ENCODE assay signal across 27 mouse cellular contexts in the genomic region with DNA sequence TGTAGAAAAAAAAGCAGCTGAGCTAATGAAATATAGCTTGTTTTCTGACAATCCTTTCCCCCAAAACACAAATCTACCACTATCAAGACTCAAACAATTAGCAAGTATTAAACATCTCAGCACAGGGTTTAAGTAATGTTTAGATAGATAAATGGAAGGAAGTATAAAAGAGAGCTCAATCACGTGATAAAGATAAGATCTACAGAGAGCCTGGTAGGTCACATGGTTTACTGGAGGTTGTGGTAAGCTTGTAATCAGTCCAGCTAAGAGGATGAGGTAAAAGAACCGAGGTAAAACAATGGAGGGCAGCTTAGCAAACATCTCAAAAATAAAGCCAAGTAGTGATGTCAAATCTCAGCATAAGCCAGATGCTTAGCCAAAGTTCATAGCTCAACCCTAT. TPM values are rescaled to one million over a fixed set of nuclear protein-coding genes. Genes with fewer than 3 reads are reported as not detected.
DNase-seq lines count a peak whose midpoint lies in the region; ATAC-seq and TF ChIP-seq lines count a peak whose summit lies in the region.
"Had no signal": no experiment of that assay in that cellular context is flagged by ENCODE, and none has a peak within 500 bp of the region (broad histone marks: within the 10 kb centered on the region; RNA-seq: fewer than 3 reads in every experiment).

No protein-coding gene starts in this region.

- peak overlapping the region; percentile 74 for H3K27ac ChIP-seq in heart, adult 2 months
- no peak overlapping the region for H3K27ac ChIP-seq in heart, embryonic 10.5 days
- H3K27ac ChIP-seq in heart, embryonic 16.5 days (ENCODE audit: low read length): peak overlapping the region; percentile 73
- H3K27ac ChIP-seq in lung, embryonic 15.5 days: peak overlapping the region; percentile 51; the same call in 1 of the 2 replicates
- peak overlapping the region; percentile 38 for H3K27ac ChIP-seq in brown adipose tissue, adult 24 weeks (replicated peaks; ENCODE audit: low read depth, low read length)
- no peak overlapping the region for H3K27ac ChIP-seq in forebrain, embryonic 16.5 days (ENCODE audit: low read length)
- H3K27ac ChIP-seq: embryonic facial prominence, embryonic 10.5 days; forebrain, embryonic 15.5 days; hindbrain, embryonic 15.5 days; limb, embryonic 13.5 days; liver, embryonic 13.5 days; midbrain, embryonic 13.5 days had no signal

- intact Hi-C loops in heart, adult 2 months (cut with DNase I): loop anchor here (5.0 kb wide), 1 partner anchor 33 kb away; no protein-coding TSS in a partner anchor

- no peaks in the 10 kb centered on the region for H3K27me3 ChIP-seq in heart, adult 2 months (ENCODE audit: control insufficient read depth, insufficient read depth, low read length)
- no peaks in the 10 kb centered on the region for H3K27me3 ChIP-seq in heart, embryonic 10.5 days (ENCODE audit: insufficient read depth, poor library complexity, severe bottlenecking)
- H3K27me3 ChIP-seq in heart, embryonic 16.5 days (ENCODE audit: control insufficient read depth, insufficient read depth, low read length): no peaks in the 10 kb centered on the region
- no peaks in the 10 kb centered on the region for H3K27me3 ChIP-seq in lung, embryonic 15.5 days
- H3K27me3 ChIP-seq in forebrain, embryonic 16.5 days (replicated peaks; ENCODE audit: control insufficient read depth, insufficient read depth, low read length): no peaks in the 10 kb centered on the region
- H3K27me3 ChIP-seq: forebrain, embryonic 15.5 days; hindbrain, embryonic 15.5 days; limb, embryonic 13.5 days; liver, embryonic 13.5 days; midbrain, embryonic 13.5 days; Patski had no signal

- H3K9ac ChIP-seq in heart, adult 2 months (ENCODE audit: low read depth, low read length): no peak overlapping the region
- no peak overlapping the region for H3K9ac ChIP-seq in heart, embryonic 16.5 days (ENCODE audit: low read length)
- no peak overlapping the region for H3K9ac ChIP-seq in lung, embryonic 15.5 days
- no peak overlapping the region for H3K9ac ChIP-seq in forebrain, embryonic 16.5 days (replicated peaks; ENCODE audit: low read depth, low read length)
- H3K9ac ChIP-seq: forebrain, embryonic 15.5 days; hindbrain, embryonic 15.5 days; limb, embryonic 13.5 days; liver, embryonic 13.5 days; midbrain, embryonic 13.5 days had no signal

- no peaks in the 10 kb centered on the region for H3K9me3 ChIP-seq in heart, embryonic 10.5 days
- H3K9me3 ChIP-seq in heart, embryonic 16.5 days (replicated peaks; ENCODE audit: control insufficient read depth, low read length): no peaks in the 10 kb centered on the region
- no peaks in the 10 kb centered on the region for H3K9me3 ChIP-seq in lung, embryonic 15.5 days
- no peaks in the 10 kb centered on the region for H3K9me3 ChIP-seq in forebrain, embryonic 16.5 days (ENCODE audit: control insufficient read depth, low read length)
- H3K9me3 ChIP-seq: embryonic facial prominence, embryonic 10.5 days; forebrain, embryonic 15.5 days; hindbrain, embryonic 15.5 days; limb, embryonic 13.5 days; liver, embryonic 13.5 days; midbrain, embryonic 13.5 days had no signal

- no peak for TF ChIP-seq CTCF in heart, adult 2 months (IDR thresholded peaks at IDR 0.05)

- no peak overlapping the region for H3K4me3 ChIP-seq in heart, adult 2 months
- H3K4me3 ChIP-seq in heart, embryonic 10.5 days: no peak overlapping the region
- no peak overlapping the region for H3K4me3 ChIP-seq in heart, embryonic 16.5 days (ENCODE audit: low read length)
- H3K4me3 ChIP-seq in lung, embryonic 15.5 days: no peak overlapping the region
- no peak overlapping the region for H3K4me3 ChIP-seq in brown adipose tissue, adult 24 weeks (ENCODE audit: insufficient read depth, low read depth, low read length)
- H3K4me3 ChIP-seq in forebrain, embryonic 16.5 days (replicated peaks; ENCODE audit: low read length): no peak overlapping the region
- H3K4me3 ChIP-seq: embryonic facial prominence, embryonic 10.5 days; forebrain, embryonic 15.5 days; hindbrain, embryonic 15.5 days; limb, embryonic 13.5 days; liver, embryonic 13.5 days; megakaryocyte, embryonic 14.5 days; midbrain, embryonic 13.5 days had no signal

- peaks cover 50% of the 10 kb centered on the region for H3K36me3 ChIP-seq in heart, adult 2 months (ENCODE audit: control insufficient read depth, insufficient read depth, low read length)
- no peaks in the 10 kb centered on the region for H3K36me3 ChIP-seq in heart, embryonic 10.5 days
- H3K36me3 ChIP-seq in heart, embryonic 16.5 days (ENCODE audit: control insufficient read depth, insufficient read depth): no peaks in the 10 kb centered on the region
- H3K36me3 ChIP-seq in lung, embryonic 15.5 days: no peaks in the 10 kb centered on the region
- H3K36me3 ChIP-seq in forebrain, embryonic 16.5 days (ENCODE audit: control insufficient read depth, insufficient read depth): no peaks in the 10 kb centered on the region
- H3K36me3 ChIP-seq: embryonic facial prominence, embryonic 10.5 days; forebrain, embryonic 15.5 days; hindbrain, embryonic 15.5 days; limb, embryonic 13.5 days; liver, embryonic 13.5 days; midbrain, embryonic 13.5 days had no signal

- no peak for TF ChIP-seq EP300 in heart, adult 2 months (IDR thresholded peaks at IDR 0.05; ENCODE audit: insufficient read depth, low read depth, low read length)

- no peak for TF ChIP-seq POLR2A in heart, adult 2 months (IDR thresholded peaks at IDR 0.05; ENCODE audit: insufficient read depth, low read depth, low read length)

- DNase-seq in heart, adult 2 months: no peak
- DNase-seq in heart, embryonic 10.5 days (ENCODE audit: low spot score): no peak
- DNase-seq in heart, adult 11 months: no peak
- DNase-seq in lung, postnatal 25 days (ENCODE audit: low spot score): no peak
- DNase-seq: adrenal gland, adult 2 months; cerebellum, adult 11-12 months; cerebellum, postnatal 10 days; gastrocnemius, postnatal 25 days; kidney, adult 8-10 months; kidney, postnatal 25 days; liver, embryonic 13.5 days; lung, adult 2 months; right cerebral cortex, adult 18-20 months; right cerebral cortex, postnatal 4 days; thymus, postnatal 36 days had no signal

- ATAC-seq in heart, embryonic 16.5 days (replicated peaks; ENCODE audit: extremely low read depth, insufficient read depth, low FRiP score): no peak
- ATAC-seq in lung, embryonic 15.5 days (ENCODE audit: borderline replicate concordance, extremely low read depth, low FRiP score, low TSS enrichment): no peak
- no peak for ATAC-seq in forebrain, embryonic 16.5 days
- ATAC-seq: forebrain, embryonic 15.5 days; midbrain, embryonic 13.5 days; Patski had no signal

- H3K79me2 ChIP-seq in heart, adult 2 months (replicated peaks; ENCODE audit: control insufficient read depth, insufficient read depth, low read length): peaks cover 10% of the 10 kb centered on the region

- H3K4me1 ChIP-seq in heart, adult 2 months (ENCODE audit: control insufficient read depth, insufficient read depth, low read length): peaks cover 25% of the 10 kb centered on the region
- peaks cover 9% of the 10 kb centered on the region for H3K4me1 ChIP-seq in heart, embryonic 10.5 days
- H3K4me1 ChIP-seq in heart, embryonic 16.5 days (ENCODE audit: control insufficient read depth, insufficient read depth, low read length): peaks cover 10% of the 10 kb centered on the region
- H3K4me1 ChIP-seq in lung, embryonic 15.5 days: peaks cover 38% of the 10 kb centered on the region
- H3K4me1 ChIP-seq in brown adipose tissue, adult 24 weeks (ENCODE audit: control insufficient read depth, insufficient read depth, insufficient read length, low read length): peaks cover 37% of the 10 kb centered on the region
- no peaks in the 10 kb centered on the region for H3K4me1 ChIP-seq in forebrain, embryonic 16.5 days (replicated peaks; ENCODE audit: control insufficient read depth, insufficient read depth, low read length)
- H3K4me1 ChIP-seq: liver, embryonic 13.5 days had no signal

- WGBS in heart, adult 2 months: 13% methylated on average over 2 of the region's 2 CpGs
- 42% methylated on average over 2 of the region's 2 CpGs for WGBS in heart, embryonic 10.5 days
- 23% methylated on average over 2 of the region's 2 CpGs for WGBS in heart, embryonic 16.5 days
- WGBS in lung, embryonic 15.5 days: 23% methylated on average over 2 of the region's 2 CpGs
- WGBS in forebrain, embryonic 16.5 days: 60% methylated on average over 2 of the region's 2 CpGs

- no peak overlapping the region for H3K4me2 ChIP-seq in heart, embryonic 16.5 days (ENCODE audit: low read depth, low read length)
- H3K4me2 ChIP-seq in lung, embryonic 15.5 days: no peak overlapping the region
- no peak overlapping the region for H3K4me2 ChIP-seq in forebrain, embryonic 16.5 days (ENCODE audit: low read length)
- H3K4me2 ChIP-seq: forebrain, embryonic 15.5 days; hindbrain, embryonic 15.5 days; limb, embryonic 13.5 days; liver, embryonic 13.5 days; midbrain, embryonic 13.5 days had no signal

RNA-seq across cellular contexts. Expression of a gene that starts 35.2 kb away (rescaled TPM):
- 10 to 100 TPM; 46.5 to 49.1 TPM for total RNA-seq in heart, adult 2 months (2021)
- 28.2 and 40.6 TPM in 2 replicates for polyA plus RNA-seq in heart, adult 2 months (2012; rRNA removed)
- 11.5 and 11.9 TPM in 2 replicates for polyA plus RNA-seq in heart, embryonic 10.5 days (2016; fragmentation: Nextera tagmentation; extraction: Ambion mirVana)
- polyA plus RNA-seq in heart, embryonic 16.5 days (2015; fragmentation: Nextera tagmentation; extraction: Ambion mirVana): 17.7 and 20.0 TPM in 2 replicates
- polyA plus RNA-seq in lung, embryonic 15.5 days (2015; fragmentation: Nextera tagmentation; extraction: Ambion mirVana): 23.6 and 25.1 TPM in 2 replicates
- 27.8 and 28.3 TPM in 2 replicates for polyA plus RNA-seq in brown adipose tissue, adult 24 weeks (2012; ENCODE audit: insufficient read depth, insufficient read length, missing spikeins)
- 9.9 and 12.3 TPM in 2 replicates for polyA plus RNA-seq in forebrain, embryonic 16.5 days (2015; fragmentation: Nextera tagmentation; extraction: Ambion mirVana)
- total RNA-seq: monocyte, adult 5-6 weeks had no signal

Comparison
In these comparisons a context has a peak if more than half of its experiments do, and no peak if none do; other contexts are left out.
1. H3K27ac ChIP-seq: peak in heart, adult 2 months (single experiment), heart, embryonic 16.5 days (single experiment), lung, embryonic 15.5 days (single experiment) and brown adipose tissue, adult 24 weeks (single experiment); none in heart, embryonic 10.5 days (single experiment) and forebrain, embryonic 16.5 days (single experiment).